Mouse (Mus musculus) cerebellum, postnatal 4 days (tissue): ENCODE measurements at regions not wholly inside any gene's neighbourhood (a gene's known extent, or its start where the extent isn't known, plus 50 kb on each side); places are given as distances from the start of the nearest gene placed in this dataset.

Experiments used
- DNase-seq, 2 experiments: peaks; one replicate each; pipeline ENCODE4 v3.0.0; 2022; ENCODE audit warnings: low spot score in 2 of 2, mixed read lengths in 1 of 2

DNA sequence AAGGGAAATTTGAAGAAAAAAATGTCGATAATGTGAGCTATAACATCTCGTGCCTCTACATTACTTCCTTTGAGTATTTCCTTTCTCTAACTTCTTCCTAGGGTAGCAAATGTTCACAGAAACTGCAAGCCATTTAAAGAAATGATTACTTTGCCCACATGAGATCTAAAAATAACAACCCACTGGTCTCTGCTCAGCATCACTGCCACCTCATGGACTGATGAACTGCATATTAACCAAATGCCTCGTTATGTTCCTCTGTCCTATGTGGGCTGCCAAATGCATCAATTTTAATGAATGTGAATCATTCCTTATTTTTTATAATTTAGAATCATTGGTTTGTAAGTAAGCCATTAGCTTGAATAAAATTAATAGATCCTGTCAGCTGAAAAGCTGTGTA is 590.0 kb upstream of the Nr3c2 start:
- no peak for DNase-seq

DNA sequence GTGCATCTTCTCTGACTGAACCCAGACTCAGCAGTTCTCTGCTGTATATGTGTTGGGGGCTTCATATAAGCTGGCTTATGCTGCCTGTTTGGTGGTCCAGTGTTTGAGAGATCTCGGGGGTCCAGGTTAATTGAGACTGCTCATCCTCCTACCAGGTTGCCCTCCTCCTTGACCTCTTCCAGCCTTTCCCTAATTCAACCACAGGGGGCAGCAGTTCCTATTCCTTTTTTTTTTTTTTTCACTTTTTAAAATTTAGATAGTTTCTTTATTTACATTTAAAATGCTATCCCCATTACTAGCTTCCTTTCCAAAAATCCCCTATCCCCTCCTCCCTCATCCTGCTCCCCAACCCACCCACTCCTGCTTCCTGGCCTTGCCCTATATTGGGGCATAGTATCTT is 570.7 kb upstream of the Nr3c2 start:
- no peak for DNase-seq

DNA sequence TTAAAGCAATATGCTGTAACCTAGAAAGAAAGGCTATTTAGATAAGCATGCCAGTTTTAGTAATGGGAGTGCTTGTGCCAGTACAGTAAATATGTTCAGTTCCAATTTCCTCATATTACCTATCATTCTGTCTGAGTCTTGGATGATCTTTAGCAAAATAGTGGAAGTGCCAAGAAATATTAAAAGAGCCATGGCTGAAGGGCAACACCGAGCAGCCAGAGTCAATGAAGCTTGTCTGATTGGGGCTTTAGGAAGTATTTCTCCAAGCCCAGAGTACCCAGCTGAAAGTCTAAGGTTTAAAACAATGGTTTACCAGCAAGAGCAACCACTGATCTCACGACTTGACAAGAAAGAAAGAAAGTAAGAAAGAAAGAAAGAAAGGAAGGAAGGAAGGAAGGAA is 556.2 kb upstream of the Nr3c2 start:
- DNase-seq = no peak

DNA sequence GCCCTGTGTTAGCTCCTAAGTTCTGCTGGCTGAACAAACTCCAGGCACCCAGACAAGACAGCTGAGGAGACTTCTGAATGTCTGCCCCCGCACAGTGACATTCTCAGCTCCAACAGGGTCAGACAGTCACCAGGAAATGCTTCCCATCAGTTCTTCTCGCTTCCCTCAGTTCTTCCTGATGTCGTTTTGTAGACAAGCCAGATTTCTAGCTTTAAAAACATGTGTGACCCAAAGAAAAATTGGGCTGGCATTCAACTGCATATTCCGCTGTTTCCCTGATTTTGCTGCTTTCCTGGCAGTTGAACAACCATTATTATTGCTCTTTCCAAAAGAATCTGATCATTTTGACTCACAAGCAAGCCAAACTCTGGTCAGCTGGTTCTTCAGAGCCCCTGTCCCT is 553.1 kb upstream of the Nr3c2 start:
- no peak for DNase-seq

DNA sequence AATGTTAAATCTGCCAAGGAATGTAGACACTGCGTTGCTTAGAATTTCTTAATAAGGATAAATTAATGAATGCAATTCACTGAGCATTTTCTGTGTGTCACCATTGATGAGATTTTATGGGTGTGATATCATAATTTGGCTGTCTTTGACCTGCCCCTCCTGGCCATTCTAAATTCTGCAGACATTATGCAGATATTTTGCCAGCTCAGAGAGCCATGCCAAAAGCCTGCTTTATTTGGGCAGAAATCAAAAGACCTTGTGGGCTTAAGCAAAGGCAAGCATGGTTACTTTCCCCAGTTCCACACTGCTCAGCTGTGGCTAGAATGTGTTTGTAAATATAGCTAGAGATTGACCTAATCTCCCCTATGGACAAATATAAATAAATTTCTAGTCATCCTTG is 552.4 kb upstream of the Nr3c2 start:
- DNase-seq = peak in 1 of 2 experiments; percentile 65

DNA sequence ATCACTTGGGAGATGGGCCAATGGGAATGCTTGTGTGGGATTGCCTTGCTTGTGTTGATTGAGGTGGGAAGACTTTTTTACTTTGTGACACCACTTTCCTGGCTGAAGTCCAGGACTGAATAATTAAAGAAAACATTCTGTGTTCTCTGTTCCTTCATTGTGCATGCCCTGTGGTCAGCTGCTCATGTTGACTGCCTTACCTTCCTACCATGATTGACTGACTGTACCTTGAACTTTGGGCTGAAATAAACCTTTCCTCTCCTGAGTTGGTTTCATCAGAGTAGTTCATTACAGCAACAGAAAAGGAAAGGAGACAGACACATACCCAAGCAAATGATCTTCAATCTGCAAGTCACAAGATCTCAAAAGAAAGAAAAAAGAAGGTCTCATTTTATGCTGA is 524.9 kb upstream of the Nr3c2 start:
- no peak for DNase-seq

DNA sequence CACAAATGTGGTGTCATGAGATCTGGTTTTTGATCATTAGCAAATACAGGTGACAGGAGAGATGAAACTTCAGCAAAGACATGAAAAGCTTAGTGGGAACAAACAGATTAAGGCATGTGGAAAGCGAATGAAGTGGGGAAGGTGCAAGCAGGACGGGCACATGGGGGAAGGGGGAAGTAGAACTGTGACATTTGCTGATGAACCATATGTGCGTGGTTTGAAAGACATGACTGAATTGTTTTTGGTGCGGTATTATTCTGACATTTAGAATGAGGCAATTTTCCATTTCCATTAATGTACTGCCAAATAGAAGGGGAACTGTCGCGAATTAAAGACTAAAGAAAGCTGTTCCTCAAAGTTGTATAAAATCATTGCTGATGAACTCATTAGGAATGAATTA is 521.5 kb upstream of the Nr3c2 start:
- DNase-seq = no peak

DNA sequence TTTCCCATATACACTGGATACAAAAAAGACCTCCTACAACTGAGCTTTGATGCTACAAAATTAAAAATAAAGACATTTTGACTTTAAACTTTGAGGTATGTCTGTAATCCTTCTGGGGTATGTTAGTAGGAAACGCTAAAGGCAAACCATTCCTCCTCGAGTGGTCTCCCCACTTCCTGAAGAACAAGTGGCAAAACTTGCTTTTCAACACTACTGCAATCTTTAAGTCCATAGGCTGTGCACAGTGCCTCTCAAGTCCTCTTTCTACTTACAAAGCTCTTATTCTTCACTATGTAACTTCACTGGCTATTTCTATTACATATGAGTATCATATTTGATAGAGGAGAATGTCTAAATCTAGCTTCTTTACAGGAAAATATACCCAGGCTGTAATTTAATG is 517.6 kb upstream of the Nr3c2 start:
- DNase-seq = no peak

DNA sequence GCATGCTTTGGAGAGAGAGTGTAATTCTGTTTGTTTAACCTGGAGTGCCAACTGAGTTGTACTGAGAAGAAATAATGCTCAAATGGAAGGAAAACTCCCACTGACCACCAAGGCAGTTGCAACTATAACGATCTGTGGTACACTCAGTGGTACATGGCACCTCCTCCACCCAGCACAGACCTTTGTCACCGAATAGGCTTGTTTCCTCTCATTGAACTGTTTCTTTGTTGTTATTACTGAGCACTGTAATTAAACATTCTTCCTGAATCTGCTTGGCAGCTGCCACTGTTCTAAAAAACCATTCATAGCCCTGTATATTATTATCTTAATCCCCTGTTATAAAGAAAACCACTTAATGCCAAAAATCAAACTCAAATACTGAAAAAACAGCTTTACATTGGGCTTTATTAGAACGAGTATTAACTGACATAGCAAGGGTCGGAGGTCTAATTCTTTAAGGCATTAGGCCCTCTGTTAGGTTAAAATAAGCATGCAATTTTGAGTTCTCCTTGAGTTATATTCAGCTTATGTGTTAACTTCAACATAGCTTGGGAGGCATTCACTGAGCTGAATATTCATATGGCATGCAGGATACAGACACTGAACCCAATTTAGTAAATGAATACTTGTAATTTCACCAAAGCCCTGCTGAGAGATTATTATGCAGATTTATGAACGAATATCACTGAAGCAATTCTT is 515.5 kb upstream of the Nr3c2 start:
- no peak for DNase-seq

DNA sequence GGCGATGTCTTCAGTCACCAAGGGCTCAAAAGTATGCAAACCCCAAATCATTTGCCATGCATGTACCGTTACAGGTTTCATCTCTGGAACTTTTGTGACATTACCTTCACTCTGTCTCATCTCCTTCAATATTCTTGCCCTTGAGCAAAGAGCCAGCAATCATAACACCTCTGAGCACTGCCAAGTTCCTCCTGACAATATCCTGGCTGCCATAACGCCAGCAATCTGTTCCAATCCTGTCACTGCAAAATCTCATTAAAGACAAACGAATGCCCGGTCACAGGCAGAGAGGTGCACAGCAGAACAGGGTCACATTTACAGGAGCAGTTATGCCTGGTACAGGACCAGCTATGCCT is 515.0 kb upstream of the Nr3c2 start:
- DNase-seq = peak in 1 of 2 experiments; percentile 4

DNA sequence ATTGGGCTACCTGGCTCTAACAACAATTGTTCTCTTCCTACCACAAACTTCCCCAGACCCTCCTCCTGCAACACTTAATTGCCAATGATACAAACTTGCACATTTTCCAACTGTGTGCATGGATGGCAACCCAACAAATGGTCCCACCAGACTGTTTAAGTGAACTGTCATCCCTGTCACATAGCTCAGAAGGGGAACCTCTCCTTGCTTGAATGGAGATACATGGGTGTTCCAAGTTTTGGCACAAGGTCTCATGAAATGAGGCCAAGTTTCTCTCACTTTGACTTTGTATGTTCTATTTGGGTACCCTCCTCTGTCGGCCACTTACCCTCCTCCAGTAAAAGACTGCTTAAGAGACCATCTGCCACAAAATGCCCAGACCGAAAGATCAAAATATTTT is 507.2 kb upstream of the Nr3c2 start:
- no peak for DNase-seq

DNA sequence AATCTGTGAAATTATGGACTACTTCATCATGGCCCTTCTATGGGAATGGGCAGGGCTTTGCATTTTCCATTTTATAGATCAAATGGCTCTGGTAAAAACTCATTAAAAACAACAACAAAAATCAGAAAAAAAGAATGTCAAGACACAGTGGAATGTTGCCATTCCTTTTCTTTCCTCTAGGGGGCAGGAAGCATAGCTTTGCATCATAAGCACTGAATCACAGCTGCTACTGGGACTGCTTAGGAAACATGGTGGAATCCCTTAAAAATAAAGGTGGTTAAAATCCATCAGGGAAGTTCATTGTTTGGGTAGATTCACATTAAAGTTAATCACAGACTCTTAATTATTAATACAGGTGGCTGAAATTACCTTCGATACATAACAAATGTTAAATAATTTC is 476.8 kb upstream of the Nr3c2 start:
- no peak for DNase-seq

DNA sequence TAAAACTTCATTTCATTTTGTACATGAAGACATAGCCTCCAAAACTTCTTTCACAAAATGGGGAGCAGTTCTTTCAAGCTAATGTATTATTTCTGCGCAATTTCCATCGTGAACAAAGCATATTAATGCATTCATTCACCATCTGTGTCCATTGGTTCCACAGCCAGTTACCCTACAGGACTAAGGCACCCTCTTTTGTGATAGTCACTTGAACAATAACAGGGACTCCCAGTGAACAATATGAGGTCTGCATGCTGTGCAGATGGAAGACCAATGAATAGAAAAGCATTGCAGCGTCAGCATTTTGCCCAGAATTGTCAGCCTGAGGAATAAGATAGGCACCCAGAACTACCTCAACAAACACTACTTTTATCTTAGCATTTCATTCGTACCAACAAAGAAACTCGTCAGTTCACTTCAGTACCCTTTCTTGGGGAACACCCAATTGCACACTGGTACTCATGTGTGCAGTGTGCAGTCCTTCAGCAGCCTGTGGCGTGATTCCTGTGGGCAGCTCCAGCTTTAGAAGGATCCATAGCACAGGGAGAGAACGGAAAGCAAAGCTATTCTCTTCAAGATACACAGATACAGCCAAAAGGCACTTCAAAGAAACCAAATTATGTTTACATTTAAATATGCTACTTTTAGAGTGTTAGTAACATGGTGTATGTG is 476.2 kb upstream of the Nr3c2 start:
- no peak for DNase-seq

DNA sequence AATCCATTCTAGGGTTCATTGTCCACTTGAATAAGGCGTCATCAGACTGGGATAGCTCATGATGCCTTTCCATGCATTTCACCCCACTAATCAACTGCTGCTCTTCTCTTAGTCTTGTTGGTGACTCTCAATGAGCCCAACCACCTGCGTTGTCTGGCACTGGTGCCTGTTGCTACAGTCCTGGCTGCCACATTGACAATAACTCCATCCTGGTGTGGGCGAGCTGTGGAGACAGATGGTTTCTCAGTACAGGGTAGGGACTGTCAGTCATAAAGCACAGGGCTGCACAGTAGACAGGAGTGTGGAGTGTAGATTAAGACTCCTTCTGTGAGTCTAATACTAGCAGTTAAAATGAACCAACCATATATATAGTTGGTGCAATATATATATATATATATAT is 469.4 kb upstream of the Nr3c2 start:
- no peak for DNase-seq

DNA sequence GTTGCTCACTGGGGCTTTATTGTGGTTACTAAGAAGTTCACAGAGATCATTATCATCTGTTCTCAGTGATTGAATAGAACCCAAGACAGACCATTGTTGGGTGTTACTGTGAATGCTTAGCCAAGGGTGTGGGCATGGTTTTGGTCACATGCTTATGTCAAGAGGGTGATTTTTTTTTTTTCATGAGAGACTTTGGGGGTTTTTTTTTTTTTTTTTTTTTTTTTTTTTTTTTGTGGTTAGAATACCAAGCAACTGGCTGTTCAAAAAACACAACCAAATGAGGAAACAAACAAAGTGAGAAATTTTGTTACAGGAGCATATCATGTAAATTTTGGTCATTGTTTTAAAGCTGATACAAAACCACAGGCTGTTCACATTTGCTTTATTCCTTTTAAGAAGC is 466.4 kb upstream of the Nr3c2 start:
- no peak for DNase-seq

DNA sequence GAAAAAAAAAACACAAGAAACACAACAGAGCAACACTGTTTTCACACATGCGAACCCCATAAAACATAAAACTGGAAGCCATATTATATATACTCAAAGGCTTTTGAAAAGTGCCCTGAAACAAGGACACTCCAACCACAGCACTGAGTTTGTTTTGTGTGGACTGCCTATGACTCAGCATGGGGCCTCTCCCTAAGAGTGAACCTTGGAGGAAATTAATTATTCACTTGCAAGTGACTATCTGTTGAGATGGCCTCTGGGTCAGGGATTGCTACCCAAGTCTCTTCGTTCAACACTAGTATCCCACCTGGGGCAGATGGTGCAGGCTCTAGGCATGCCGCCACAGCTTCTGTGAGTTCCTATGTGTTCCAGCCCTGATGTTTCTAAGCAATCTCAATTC is 461.3 kb upstream of the Nr3c2 start:
- no peak for DNase-seq

DNA sequence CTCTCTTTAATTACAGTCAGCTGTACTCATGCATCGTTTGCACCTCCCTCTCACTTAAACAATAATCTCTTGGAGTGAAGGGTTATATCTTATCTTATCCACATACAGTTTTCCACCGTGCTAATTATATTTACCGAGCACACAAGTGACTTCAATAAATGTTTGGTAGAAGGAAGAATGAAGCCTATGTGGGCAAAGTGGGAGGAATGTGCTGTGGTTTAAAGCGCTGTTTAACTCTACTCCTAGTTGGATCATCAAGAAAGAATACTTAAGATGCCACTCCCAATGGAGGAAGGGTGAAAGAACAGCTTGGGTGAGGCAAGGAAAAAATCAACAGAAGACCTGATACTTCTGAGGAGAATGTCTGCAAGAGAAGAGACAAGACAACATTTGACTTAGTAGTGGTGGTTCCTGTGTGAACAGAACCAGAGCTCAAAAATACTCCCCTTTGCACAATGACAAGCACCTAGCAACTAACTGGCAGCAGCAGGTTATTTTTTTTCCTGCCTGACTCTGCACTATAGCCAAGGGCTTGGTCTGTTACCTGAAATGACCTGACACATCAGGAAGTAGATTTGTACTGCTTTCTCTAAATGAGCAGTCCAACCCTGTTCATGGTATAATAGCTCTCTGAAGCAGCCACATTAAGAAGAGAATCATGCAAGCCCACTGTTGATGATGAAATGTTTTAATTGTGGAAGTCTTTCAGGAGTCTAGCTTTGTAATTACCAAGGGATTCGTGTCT is 424.6 kb upstream of the Nr3c2 start:
- no peak for DNase-seq

DNA sequence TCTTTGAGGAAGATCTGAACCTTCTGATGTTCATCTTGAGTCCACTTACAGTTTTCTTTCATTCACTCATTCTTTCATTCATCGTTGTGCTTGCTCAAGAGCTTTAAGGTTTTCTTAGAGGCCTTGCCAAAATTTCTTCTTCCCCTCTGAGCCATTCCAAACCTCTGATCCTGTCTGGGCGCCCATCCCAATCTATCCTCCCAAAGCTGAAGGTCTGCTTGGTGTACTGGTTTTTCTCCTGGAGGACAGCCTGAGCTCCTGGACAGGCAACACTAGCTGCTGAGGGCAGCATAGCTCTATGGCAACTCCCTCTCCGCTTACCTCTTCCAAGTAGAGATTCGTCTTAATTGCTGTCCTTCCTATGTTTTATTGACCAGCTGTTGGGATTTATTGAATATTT is 420.3 kb upstream of the Nr3c2 start:
- DNase-seq = no peak

DNA sequence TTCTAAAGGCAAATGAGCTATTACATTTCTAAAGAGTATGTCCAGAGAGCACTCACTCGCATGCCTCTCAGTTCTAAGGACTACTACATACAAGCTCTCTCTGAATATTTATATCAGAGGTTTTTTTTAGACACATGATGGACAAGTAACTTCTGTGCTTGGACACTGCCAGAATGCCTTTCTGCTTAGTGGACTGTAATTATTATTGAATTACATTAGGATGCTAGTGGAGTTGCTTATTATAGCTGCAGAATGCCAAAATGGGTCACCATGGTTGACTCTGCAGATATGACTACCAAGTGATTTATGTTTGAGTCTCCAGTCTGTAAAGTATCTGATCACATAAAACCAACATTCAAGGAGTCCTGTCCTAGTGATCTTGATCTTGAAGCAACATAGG is 395.6 kb upstream of the Nr3c2 start:
- DNase-seq = no peak

DNA sequence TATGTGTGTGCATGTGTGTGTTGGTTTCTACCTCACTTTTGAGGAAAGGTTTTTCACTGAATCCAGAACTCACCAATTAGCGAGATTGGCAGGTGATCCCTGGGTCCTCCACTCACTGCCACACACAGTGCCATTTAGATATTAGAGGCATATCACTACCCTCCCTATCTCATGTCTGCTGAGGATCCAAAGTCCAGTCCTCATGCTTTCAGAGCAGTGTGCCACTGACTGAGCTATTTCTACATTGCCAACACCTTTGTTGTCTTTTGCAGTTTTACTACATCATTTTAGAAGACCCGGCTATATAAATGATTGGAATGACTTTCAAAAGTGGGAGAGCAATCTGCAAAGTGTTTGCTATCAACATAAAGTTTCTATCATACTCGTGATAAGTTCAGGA is 392.0 kb upstream of the Nr3c2 start:
- no peak for DNase-seq

DNA sequence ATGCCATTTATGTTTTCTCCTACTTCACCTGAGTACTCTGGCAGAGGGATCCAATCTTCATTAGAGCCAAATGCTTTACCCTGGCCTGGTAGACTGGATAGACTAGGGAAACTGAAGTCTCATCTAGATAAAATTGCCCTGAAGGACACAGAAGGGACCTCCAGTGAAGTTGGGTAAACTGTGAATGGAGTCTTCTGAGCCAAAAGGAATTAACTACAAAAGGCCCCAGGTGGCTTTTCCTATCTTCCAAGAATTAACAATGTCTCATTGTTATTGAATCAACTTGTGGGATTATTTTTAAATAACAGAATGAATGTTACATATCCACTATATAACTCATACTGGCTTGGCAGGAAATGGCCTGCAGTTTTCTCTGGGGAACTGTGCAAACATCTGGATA is 390.0 kb upstream of the Nr3c2 start:
- DNase-seq = no peak

DNA sequence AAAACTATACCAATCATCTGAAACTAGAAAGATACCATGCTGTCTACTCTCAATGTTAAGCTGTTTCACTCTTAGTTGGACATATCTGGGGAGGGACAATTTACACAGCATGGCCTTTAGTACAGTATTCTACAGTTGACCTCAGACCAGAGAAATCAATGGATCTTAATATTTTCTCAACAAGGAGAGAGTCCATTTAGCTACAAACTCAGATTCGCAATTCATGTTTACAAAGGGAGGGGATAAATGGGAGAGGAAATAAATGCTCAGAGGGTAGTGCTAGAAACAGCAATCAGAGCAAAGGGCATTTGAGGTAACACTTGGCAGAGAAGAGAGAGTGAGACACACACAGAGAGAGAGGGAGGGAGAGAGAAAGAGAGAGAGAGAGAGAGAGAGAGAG is 385.1 kb upstream of the Nr3c2 start:
- DNase-seq = no peak

DNA sequence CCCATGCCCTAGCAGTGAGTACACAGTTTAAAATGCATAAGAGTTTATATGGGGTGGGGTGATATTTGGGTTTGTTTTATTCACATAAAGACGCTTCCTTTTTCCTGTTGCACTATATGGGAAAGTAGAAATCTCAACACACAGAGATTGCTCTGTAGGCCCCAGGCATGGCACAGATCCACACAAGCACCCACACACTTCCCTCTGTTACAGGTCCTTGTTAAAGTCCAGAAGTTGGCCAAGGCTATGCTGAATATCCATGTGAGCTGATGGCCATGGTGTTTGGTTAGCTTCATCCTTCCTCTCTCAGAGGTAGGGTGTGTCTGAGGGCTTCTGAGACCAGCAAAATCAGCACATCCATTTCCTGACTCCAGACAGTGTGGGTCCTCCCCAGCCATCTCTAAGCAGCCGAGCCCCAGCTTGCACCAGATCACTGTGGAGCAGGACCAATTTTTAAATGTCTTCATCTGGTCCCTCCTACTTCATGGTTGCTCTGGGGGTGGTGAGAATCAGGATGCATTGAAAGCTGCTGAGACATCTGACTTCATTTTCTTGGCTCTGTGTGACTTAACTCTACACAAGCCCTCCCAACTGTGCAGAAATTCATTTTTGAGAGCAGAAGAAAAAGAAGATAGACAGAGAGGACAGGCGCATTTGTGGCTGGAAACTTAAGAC is 360.3 kb upstream of the Nr3c2 start:
- DNase-seq = no peak
